ENCODE assay signal across 8 mouse cellular contexts in genomic region chr7:111179401-111180271, GRCm38 (mm10).
DNase-seq lines count a peak whose midpoint lies in the region; ATAC-seq and TF ChIP-seq lines count a peak whose summit lies in the region.

No protein-coding gene starts in this region.

- no peaks in the 10 kb centered on the region for H3K27me3 ChIP-seq in embryonic facial prominence, embryonic 12.5 days
- no peaks in the 10 kb centered on the region for H3K27me3 ChIP-seq in heart, postnatal 0 days (ENCODE audit: control insufficient read depth, insufficient read depth, low read length)

- peaks cover 15% of the 10 kb centered on the region; the same call in 1 of the 2 replicates for H3K4me1 ChIP-seq in embryonic facial prominence, embryonic 12.5 days
- peaks cover 13% of the 10 kb centered on the region for H3K4me1 ChIP-seq in heart, postnatal 0 days (ENCODE audit: control insufficient read depth, insufficient read depth)

- H3K36me3 ChIP-seq in embryonic facial prominence, embryonic 12.5 days = no peaks in the 10 kb centered on the region
- no peaks in the 10 kb centered on the region for H3K36me3 ChIP-seq in heart, postnatal 0 days (replicated peaks; ENCODE audit: control insufficient read depth, insufficient read depth, low read length)

- ATAC-seq in embryonic facial prominence, embryonic 12.5 days (ENCODE audit: insufficient number of reproducible peaks, insufficient read depth, low FRiP score, low TSS enrichment) = peak; percentile 28
- ATAC-seq in heart, postnatal 0 days (ENCODE audit: insufficient read depth, low read depth) = peak; percentile 84
- peak; percentile 65 for ATAC-seq in megakaryocyte, adult 5-6 weeks (ENCODE audit: poor library complexity, severe bottlenecking)

- DNase-seq in layer of hippocampus, adult 11-12 months (ENCODE audit: low spot score) = peak; percentile 27
- no peak for DNase-seq in layer of hippocampus, postnatal 10 days (ENCODE audit: low spot score in 2 of 2)
- peak; percentile 83 for DNase-seq in heart, postnatal 0 days (ENCODE audit: low spot score)
- DNase-seq in kidney, postnatal 36 days = peak; percentile 82 to 83
- no peak for DNase-seq in left cerebral cortex, adult 8-10 months (ENCODE audit: low spot score in 2 of 2)
- no peak for DNase-seq in frontal cortex, postnatal 25 days (ENCODE audit: low spot score in 2 of 2)

- H3K9ac ChIP-seq in embryonic facial prominence, embryonic 12.5 days = no peak overlapping the region
- no peak overlapping the region for H3K9ac ChIP-seq in heart, postnatal 0 days (replicated peaks; ENCODE audit: low read depth, low read length)

- H3K4me2 ChIP-seq in embryonic facial prominence, embryonic 12.5 days (replicated peaks) = no peak overlapping the region
- H3K4me2 ChIP-seq in heart, postnatal 0 days (ENCODE audit: low read depth, low read length) = no peak overlapping the region

- 0 out of 2 replicates have a peak, but pooled peaks have one; percentile 7 for TF ChIP-seq CTCF in heart, postnatal 0 days (IDR thresholded peaks at IDR 0.05; ENCODE audit: low read depth)

- 53% methylated on average over 7 of the region's 7 CpGs for WGBS in embryonic facial prominence, embryonic 12.5 days
- WGBS in heart, postnatal 0 days = 28% methylated on average over 7 of the region's 7 CpGs

- TF ChIP-seq EP300 in heart, postnatal 0 days (IDR thresholded peaks at IDR 0.05; ENCODE audit: low read depth) = no peak

- no peaks in the 10 kb centered on the region for H3K9me3 ChIP-seq in embryonic facial prominence, embryonic 12.5 days
- H3K9me3 ChIP-seq in heart, postnatal 0 days (replicated peaks; ENCODE audit: control insufficient read depth, low read length) = no peaks in the 10 kb centered on the region

- no peak overlapping the region for H3K27ac ChIP-seq in embryonic facial prominence, embryonic 12.5 days
- peak overlapping the region; percentile 72 for H3K27ac ChIP-seq in heart, postnatal 0 days (ENCODE audit: low read depth)

- no peak overlapping the region for H3K4me3 ChIP-seq in embryonic facial prominence, embryonic 12.5 days
- H3K4me3 ChIP-seq in heart, postnatal 0 days (ENCODE audit: low read depth, low read length) = no peak overlapping the region

Comparison
In these comparisons a context has a peak if more than half of its experiments do, and no peak if none do; other contexts are left out.
1. DNase-seq: peak in layer of hippocampus, adult 11-12 months (single experiment), heart, postnatal 0 days (single experiment) and kidney, postnatal 36 days (2 of 2); none in layer of hippocampus, postnatal 10 days (0 of 2), left cerebral cortex, adult 8-10 months (0 of 2) and frontal cortex, postnatal 25 days (0 of 2).
2. ATAC-seq: peak in every context shown above with its lines; median percentile 84 in heart, postnatal 0 days; 65 in megakaryocyte, adult 5-6 weeks; 28 in embryonic facial prominence, embryonic 12.5 days.